Mouse (Mus musculus): ENCODE measurements around the gene Opcml. TPM values are rescaled to one million over a fixed set of nuclear protein-coding genes. Genes with fewer than 3 reads are reported as not detected.

Opcml gene
- polyA plus RNA-seq, 1 experiment: 0.06 TPM

DNA sequence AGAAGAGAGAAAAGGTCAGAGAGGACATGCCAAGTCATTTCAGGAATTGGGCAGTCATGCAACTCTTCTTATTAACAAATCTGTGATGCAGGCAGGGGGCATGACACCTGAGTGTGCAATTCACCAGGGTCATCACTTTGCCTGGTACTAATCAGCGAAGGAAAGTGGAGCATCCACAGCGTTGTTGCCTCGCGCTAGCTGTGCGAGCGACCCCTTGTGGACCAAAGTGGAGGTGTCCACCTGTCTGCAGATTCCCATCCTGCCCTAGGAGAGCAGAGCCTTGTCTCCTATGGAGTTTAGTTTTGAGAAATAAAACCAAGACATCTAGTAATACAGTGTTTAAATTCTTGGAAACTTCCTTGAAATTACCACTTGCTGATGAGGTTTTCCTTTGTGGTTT is 381.3 kb downstream of the Opcml start:
- Histone ChIP-seq H3K79me2 (ENCODE audit: control insufficient read depth, insufficient read depth) (no peaks in the 10 kb centered on the region), H3K79me3 (ENCODE audit: low read depth) (no peaks in the 10 kb centered on the region), H3K36me3 (ENCODE audit: control insufficient read depth, insufficient read depth) (no peaks in the 10 kb centered on the region), H3ac (ENCODE audit: control insufficient read depth, insufficient read length, low read depth) (no peak overlapping the region), H3K27me3 (ENCODE audit: control insufficient read depth, insufficient read depth, insufficient read length) (no peaks in the 10 kb centered on the region), H3K4me3 (ENCODE audit: insufficient read depth, poor library complexity, severe bottlenecking) (no peak overlapping the region)
- TF ChIP-seq MYOD1 (IDR thresholded peaks at IDR 0.05; ENCODE audit: control insufficient read depth, insufficient read length, low read depth) (no peak), FOSL1 (IDR thresholded peaks at IDR 0.05; ENCODE audit: insufficient read depth, low read length, poor library complexity, severe bottlenecking) (no peak), CTCF (IDR thresholded peaks at IDR 0.05; ENCODE audit: control insufficient read depth, insufficient read depth, insufficient read length) (no peak), CEBPB (IDR thresholded peaks at IDR 0.05; ENCODE audit: low read depth) (no peak), MAX (IDR thresholded peaks at IDR 0.05) (no peak), USF1 (IDR thresholded peaks at IDR 0.05; ENCODE audit: low read depth) (no peak), MYOG (IDR thresholded peaks at IDR 0.05; ENCODE audit: control insufficient read depth, extremely low read depth, insufficient read length) (no peak)

- Histone ChIP-seq H3K36me3 (ENCODE audit: control insufficient read depth, insufficient read depth) (no peaks in the 10 kb centered on the region), H3ac (ENCODE audit: control insufficient read depth, insufficient read length, low read depth) (no peak overlapping the region), H3K79me3 (ENCODE audit: low read depth) (no peaks in the 10 kb centered on the region), H3K79me2 (ENCODE audit: control insufficient read depth, insufficient read depth) (no peaks in the 10 kb centered on the region), H3K4me3 (ENCODE audit: insufficient read depth, poor library complexity, severe bottlenecking) (no peak overlapping the region), H3K27me3 (ENCODE audit: control insufficient read depth, insufficient read depth, insufficient read length) (no peaks in the 10 kb centered on the region)
- TF ChIP-seq CEBPB (IDR thresholded peaks at IDR 0.05; ENCODE audit: low read depth) (no peak), MAX (IDR thresholded peaks at IDR 0.05) (no peak), FOSL1 (IDR thresholded peaks at IDR 0.05; ENCODE audit: insufficient read depth, low read length, poor library complexity, severe bottlenecking) (no peak), MYOD1 (IDR thresholded peaks at IDR 0.05; ENCODE audit: control insufficient read depth, insufficient read length, low read depth) (no peak), CTCF (IDR thresholded peaks at IDR 0.05; ENCODE audit: control insufficient read depth, insufficient read depth, insufficient read length) (no peak), MYOG (IDR thresholded peaks at IDR 0.05; ENCODE audit: control insufficient read depth, extremely low read depth, insufficient read length) (no peak), USF1 (IDR thresholded peaks at IDR 0.05; ENCODE audit: low read depth) (no peak)
These were observed 386.5 kb downstream of the Opcml start for GRCm38 (mm10) chr9:28177052-28177451.

DNA sequence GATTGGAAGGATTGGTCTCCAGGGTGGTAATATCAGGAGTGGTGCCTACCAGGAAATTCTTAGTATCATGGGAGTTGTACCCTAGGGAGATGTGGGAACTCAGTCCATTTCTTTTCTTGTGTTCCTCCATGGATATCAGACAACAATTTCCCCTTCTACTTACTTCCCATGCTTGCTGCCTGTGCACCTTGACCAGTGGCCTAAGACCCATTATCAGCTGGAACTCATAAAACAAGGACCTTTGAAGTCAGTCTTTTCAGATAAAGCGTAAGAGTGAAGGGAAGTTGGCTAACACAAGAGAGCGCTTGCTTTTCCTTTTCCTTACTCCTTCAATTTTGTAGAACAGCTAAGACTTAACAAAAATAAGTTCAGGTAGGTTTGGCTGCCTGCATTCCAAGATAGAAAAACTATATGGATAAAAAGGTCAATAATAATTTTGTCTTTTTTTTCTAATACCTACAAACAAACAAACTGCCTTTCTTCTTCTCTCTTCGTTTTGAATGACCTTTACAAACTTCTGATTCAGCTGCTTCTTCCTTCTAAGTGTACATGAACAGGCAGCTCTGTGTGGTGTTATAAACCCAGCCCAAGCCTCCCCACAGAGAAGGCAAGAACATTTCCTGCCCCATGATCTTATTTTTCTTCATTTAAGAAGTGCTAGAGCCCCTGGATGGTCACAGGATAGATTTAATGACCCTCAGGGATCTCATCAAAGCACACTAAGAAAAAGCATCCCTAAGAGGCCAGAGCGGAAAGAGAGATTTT is 387.7 kb downstream of the Opcml start:
- Histone ChIP-seq H3K79me3 (ENCODE audit: low read depth) (no peaks in the 10 kb centered on the region), H3K36me3 (ENCODE audit: control insufficient read depth, insufficient read depth) (no peaks in the 10 kb centered on the region), H3K79me2 (ENCODE audit: control insufficient read depth, insufficient read depth) (no peaks in the 10 kb centered on the region), H3K27me3 (ENCODE audit: control insufficient read depth, insufficient read depth, insufficient read length) (no peaks in the 10 kb centered on the region), H3ac (ENCODE audit: control insufficient read depth, insufficient read length, low read depth) (no peak overlapping the region), H3K4me3 (ENCODE audit: insufficient read depth, poor library complexity, severe bottlenecking) (no peak overlapping the region)
- TF ChIP-seq MYOD1 (IDR thresholded peaks at IDR 0.05; ENCODE audit: control insufficient read depth, insufficient read length, low read depth) (no peak), CEBPB (IDR thresholded peaks at IDR 0.05; ENCODE audit: low read depth) (no peak), MYOG (IDR thresholded peaks at IDR 0.05; ENCODE audit: control insufficient read depth, extremely low read depth, insufficient read length) (no peak), USF1 (IDR thresholded peaks at IDR 0.05; ENCODE audit: low read depth) (no peak), CTCF (IDR thresholded peaks at IDR 0.05; ENCODE audit: control insufficient read depth, insufficient read depth, insufficient read length) (no peak), FOSL1 (IDR thresholded peaks at IDR 0.05; ENCODE audit: insufficient read depth, low read length, poor library complexity, severe bottlenecking) (no peak), MAX (IDR thresholded peaks at IDR 0.05) (no peak)

DNA sequence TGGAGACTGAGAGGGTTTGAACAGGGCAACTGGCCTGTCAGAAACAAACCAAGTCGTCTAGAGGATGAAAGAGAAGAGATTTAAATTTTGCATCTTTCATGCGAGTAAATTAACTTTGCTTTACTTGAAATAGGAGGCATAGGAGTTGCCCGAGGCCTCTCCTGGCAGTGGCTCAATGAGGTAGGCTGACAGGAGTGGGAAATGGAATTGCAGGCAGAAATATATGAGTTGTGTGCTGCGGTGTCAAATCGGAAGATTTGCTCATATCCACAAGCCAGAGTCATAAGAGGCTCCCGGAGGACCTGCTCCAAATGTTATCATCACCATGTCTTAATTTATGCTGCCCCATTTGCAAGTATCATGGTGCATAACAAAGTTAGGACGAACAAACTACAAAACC is 391.3 kb downstream of the Opcml start:
- Histone ChIP-seq H3K36me3 (ENCODE audit: control insufficient read depth, insufficient read depth) (no peaks in the 10 kb centered on the region), H3K79me2 (ENCODE audit: control insufficient read depth, insufficient read depth) (no peaks in the 10 kb centered on the region), H3K4me3 (ENCODE audit: insufficient read depth, poor library complexity, severe bottlenecking) (no peak overlapping the region), H3K79me3 (ENCODE audit: low read depth) (no peaks in the 10 kb centered on the region), H3ac (ENCODE audit: control insufficient read depth, insufficient read length, low read depth) (no peak overlapping the region), H3K27me3 (ENCODE audit: control insufficient read depth, insufficient read depth, insufficient read length) (no peaks in the 10 kb centered on the region)
- TF ChIP-seq CTCF (IDR thresholded peaks at IDR 0.05; ENCODE audit: control insufficient read depth, insufficient read depth, insufficient read length) (no peak), USF1 (IDR thresholded peaks at IDR 0.05; ENCODE audit: low read depth) (no peak), MYOD1 (IDR thresholded peaks at IDR 0.05; ENCODE audit: control insufficient read depth, insufficient read length, low read depth) (no peak), FOSL1 (IDR thresholded peaks at IDR 0.05; ENCODE audit: insufficient read depth, low read length, poor library complexity, severe bottlenecking) (no peak), MYOG (IDR thresholded peaks at IDR 0.05; ENCODE audit: control insufficient read depth, extremely low read depth, insufficient read length) (no peak), MAX (IDR thresholded peaks at IDR 0.05) (no peak)

- no peak for TF ChIP-seq FOSL1 (IDR thresholded peaks at IDR 0.05; ENCODE audit: insufficient read depth, low read length, poor library complexity, severe bottlenecking)
- TF ChIP-seq MYOD1 (IDR thresholded peaks at IDR 0.05; ENCODE audit: control insufficient read depth, insufficient read length, low read depth): no peak
- TF ChIP-seq CTCF (IDR thresholded peaks at IDR 0.05; ENCODE audit: control insufficient read depth, insufficient read depth, insufficient read length): no peak
- TF ChIP-seq MAX (IDR thresholded peaks at IDR 0.05): no peak
- no peak for TF ChIP-seq MYOG (IDR thresholded peaks at IDR 0.05; ENCODE audit: control insufficient read depth, extremely low read depth, insufficient read length)
- no peak for TF ChIP-seq CEBPB (IDR thresholded peaks at IDR 0.05; ENCODE audit: low read depth)
- no peak for TF ChIP-seq USF1 (IDR thresholded peaks at IDR 0.05; ENCODE audit: low read depth)
- no peaks in the 10 kb centered on the region for H3K36me3 ChIP-seq (ENCODE audit: control insufficient read depth, insufficient read depth)
- no peaks in the 10 kb centered on the region for H3K79me2 ChIP-seq (ENCODE audit: control insufficient read depth, insufficient read depth)
- no peaks in the 10 kb centered on the region for H3K79me3 ChIP-seq (ENCODE audit: low read depth)
- no peaks in the 10 kb centered on the region for H3K27me3 ChIP-seq (ENCODE audit: control insufficient read depth, insufficient read depth, insufficient read length)
- no peak overlapping the region for H3ac ChIP-seq (ENCODE audit: control insufficient read depth, insufficient read length, low read depth)
- no peak overlapping the region for H3K4me3 ChIP-seq (ENCODE audit: insufficient read depth, poor library complexity, severe bottlenecking)
These were observed 399.7 kb downstream of the Opcml start for GRCm38 (mm10) chr9:28190226-28190625.
